Mouse (Mus musculus) 416B (cell line): Measurements from ENCODE around the gene Mmp24.

Experiments
- DNase-seq: peaks from one replicate; pipeline ENCODE4 v3.0.0; 2011; ENCODE audit warnings: low read depth

The Mmp24 gene

DNA sequence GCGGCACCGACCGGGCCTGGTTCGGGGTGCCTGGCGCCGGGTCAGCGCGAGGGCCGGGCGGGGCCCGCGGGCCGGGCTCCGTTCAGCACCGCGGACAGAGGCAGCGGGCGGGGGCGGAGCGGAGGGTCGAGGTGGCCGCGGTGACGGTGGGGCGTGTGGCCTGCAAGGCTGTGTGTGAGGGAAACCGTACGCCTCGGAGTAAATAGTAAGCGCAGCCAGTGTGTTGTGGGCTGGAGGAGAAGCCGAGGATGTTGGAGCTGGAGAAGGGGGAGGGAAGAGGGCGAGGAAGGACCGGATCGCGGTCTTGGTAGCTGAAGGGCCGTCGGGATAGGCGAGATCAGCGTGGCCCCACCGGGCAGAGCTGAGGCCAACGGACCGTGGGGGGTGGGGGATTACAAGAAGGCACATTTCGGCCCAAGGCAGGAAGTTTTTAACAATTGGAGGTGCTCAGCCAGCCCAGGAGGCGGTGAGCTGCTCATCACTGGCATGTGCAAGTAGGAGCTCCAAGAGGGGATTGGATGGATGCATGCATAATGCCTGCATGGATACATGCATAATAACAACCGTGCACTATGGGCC, 632 bp downstream of the Mmp24 start:
- no peak for DNase-seq

DNA sequence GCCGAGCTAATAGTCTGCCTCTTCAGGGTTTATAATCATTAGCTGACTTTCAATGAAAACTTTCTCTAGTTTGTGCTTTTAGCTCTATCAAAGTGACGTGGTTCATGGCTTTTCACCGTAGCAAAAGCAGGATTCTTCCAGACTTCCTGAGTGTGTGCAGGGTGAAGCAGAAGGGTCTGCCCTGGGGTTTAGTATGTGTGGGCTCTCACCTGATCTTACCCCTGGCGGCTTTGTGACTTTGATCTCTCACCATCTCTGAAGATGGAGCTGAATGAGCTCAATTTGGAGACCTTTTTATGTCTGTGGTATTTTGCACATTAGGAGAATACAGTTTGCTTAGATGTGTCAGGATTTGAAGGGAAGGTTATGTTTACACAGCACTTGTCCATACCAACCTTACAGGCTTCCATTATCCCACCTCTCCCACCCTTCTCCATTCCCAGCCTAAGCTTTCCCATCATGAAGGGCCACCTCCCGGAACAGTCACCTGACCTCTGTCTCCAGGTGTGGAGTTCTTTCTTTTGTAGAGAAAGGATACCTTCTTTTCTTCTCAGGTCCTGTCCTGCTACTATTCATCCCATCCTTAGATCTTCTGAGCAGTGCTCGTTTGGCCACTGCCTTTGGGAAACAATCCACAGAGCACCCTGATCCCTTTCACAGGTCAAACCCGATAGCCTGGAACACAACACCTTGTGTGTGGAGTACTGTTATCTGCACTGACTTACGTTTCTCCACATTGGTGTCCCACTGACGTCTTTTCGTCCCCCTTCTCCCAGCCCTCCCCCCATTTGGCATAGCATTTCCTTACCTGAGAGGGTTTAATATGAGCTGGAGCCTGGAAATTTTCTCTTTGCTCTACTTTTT, 1.9 kb downstream of the Mmp24 start:
- DNase-seq = no peak

DNA sequence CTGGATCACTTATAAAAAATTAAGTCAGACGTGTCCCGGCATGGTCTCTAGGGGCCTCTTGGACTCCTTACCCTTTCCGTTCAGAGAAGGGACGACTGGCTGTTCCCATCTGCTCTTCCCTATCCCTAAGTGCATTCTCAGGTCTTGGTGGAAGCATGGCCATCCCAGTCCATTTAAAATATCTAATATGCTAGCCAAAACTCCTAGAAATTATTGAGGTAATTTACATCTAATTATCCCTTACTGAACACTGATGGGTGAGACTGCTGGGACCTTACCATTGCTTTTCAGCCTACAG, 2.5 kb downstream of the Mmp24 start:
- DNase-seq = no peak

DNA sequence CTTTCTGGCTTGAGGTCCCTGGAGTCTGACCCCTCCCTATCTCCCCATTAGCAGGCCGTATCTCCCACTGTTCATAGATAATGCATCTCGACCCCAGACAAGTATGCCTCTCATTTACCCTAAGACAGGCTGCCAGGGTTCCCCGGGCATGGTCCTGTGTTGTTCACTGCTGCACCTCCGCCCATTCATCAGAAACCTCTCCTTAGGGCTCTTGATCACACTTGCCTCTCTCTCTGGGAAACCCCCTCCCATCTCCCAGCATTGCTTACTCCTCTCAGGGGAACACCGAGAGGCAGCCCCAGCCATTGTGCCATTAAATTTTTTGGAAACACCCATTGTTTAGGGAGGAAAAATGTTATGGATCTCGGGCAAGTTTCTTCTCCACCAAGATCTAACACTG, 2.9 kb downstream of the Mmp24 start:
- DNase-seq = no peak

DNA sequence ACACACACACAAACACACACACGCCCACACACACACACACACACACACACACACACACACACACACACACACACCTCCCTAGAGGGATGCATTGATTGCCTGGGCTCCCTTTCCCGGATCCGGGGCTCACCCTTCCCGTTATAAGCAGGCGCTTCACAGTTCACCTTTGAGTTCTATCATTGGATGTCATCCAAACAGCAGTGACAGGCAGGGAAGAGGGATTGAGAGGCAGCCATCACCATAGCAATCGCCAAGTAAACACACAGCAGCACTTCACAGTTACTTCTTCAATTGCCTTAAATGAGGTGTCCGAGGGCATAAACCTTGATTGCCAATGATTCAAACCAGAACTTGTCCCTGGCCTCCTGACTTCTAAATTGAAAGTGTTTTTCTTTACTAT, 3.9 kb downstream of the Mmp24 start:
- DNase-seq = no peak

DNA sequence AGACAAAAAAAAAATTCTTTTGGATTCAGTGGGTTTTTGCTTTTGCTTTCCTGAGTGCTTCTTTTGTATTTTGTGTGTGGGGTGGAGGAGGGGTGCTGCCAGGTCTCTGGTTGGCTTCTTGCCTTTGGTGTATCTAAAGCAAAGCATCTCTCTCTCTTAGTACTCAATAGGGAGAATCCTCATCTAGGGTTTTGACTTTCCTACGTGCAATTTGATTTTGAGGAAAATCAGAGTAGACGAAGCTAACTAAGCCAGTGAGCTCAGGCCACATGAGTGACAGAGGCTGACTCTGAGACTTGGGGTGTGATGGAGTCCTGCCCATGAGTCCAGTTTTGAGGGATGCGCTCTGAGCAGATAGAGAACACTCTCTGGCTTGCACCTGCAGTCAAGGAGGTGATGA, 4.4 kb downstream of the Mmp24 start:
- no peak for DNase-seq

DNA sequence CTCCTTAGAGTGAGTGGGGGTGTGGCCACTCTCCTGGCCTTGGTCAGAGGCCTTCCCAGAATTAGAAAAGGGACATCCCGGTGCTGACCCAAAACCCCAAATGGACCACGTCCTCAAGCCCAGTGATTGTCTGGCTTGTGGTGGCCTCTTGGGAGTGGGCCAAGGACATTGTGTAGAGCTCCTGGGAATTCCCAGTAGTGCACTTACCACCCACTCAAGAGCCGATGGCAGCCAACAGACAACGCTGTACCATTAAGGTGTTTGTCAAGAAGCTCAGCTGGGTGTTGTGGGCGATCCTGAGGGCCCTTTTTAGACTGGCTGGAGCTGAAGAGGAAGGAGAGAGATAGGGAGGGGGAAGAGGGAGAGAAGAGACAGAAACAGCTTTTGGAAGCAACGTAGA, 9.4 kb downstream of the Mmp24 start:
- DNase-seq = no peak

DNA sequence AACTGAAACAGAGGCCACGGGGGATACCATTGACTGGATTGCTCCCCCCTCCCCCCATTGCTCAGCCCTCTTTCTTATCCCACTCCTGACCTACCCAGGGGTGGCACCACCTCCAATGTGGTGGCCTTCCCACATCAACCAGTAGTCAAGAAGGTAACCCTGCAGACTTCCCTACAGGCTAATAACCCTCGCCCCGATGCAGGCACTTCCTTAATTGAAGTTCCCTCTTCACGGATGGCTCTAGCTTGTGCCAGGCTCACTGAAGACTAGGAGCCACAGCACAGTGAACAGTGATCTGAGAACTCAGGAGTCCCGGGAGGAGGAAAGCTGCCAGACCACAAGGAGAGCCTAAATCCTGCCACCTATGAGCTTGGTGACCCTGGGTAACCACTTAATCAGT, 11.8 kb downstream of the Mmp24 start:
- no peak for DNase-seq

DNA sequence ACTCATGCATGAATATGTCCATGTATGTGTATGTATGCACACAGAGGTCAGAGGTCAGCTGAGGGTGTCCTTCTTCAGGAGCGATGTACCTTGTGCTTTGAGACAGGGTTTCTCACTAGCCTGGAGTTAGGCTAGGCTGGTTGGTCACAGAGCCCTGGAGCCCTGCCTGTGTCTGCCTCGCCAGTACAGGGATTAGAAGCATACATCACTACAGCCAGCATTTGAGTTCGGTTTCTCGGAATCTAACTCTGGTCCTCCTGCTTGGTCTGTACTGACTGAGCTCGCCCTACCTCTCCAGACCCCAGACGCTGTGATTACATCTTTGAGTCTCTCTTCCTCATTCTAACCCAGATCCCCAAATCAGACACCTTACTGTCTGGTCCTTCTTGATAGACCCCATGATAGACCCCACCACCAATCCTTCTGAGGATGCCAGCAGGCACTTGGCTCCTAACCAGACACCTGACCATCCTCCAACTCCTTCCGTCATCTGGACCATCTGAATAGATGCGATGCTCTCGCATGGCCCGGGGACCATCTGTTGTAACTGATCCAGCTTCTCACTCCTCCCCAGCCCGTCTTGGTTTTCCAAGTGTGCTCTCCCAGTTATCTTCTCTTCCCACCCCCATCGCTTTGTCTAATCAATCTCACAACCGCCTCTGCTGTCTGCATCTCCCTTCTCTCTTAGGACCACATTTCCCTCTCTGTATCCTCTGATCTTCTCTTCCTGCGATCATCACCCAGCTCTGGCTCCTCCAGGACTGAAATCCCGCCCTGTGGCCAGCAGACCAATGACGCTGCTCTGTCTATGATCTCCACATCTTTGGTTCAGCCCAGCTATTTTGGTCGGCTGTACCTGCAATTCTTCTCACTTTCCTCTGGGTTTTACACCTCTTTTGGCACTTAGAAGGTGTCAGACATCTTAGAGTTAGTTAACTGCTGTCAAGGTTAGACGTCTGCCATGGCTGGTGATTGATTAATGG, 13.1 kb downstream of the Mmp24 start:
- DNase-seq = no peak

DNA sequence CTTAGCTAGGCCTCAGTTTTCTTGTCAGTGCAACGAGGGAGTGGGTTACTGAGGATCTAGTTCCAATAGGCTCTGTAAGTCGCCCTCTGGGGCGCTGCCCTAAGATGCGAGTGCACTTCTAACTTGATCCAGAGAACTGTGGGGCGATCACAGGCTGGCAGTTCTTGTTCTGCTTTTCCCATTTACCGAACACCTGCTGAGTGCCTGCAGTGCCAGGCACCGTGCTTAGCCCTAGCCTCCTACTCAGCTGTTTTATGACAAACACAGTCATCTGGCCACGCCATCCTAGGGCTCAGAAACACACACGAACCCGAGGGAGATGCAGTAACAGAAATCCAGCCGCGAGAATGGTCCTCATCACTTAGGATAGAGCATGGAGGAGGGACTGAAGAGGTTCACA, 17.8 kb downstream of the Mmp24 start:
- DNase-seq = no peak

DNA sequence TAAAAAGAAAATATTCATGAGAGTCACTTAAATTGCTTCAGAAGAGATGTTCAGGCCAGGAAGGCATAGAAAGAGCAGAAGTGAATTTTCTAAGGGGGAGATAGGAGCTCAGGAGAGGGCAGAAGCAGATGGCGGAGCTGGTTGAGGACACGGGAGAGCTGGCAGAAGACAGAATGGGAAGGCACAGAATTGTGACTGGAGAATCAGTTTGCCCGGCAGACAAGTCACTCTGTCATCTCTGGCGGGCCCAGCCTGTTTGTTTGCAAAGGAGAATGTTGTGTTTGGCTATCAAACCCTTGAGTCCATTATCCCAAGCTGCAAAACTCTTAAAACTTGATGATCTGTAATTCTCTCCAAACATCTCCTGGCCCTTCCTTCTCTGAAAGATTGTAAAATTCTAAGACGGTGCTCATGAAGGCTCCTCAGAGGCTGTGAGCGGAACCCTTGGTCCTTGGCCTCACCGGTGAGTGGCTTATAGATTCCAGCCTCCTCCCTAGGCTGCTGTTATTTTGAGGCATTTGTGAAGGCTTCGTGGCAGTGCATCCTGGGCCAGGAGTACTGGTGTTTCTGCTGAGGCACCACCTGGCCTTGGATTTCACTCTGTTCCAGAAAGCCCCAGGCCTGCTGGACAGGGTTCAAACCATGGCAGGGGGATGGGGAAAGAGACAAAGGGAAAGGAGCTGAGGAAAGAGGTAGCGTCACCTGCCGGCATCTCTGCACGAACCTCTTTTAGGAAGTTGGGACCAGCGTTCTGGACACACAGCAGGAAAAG, 19.7 kb downstream of the Mmp24 start:
- DNase-seq = no peak

DNA sequence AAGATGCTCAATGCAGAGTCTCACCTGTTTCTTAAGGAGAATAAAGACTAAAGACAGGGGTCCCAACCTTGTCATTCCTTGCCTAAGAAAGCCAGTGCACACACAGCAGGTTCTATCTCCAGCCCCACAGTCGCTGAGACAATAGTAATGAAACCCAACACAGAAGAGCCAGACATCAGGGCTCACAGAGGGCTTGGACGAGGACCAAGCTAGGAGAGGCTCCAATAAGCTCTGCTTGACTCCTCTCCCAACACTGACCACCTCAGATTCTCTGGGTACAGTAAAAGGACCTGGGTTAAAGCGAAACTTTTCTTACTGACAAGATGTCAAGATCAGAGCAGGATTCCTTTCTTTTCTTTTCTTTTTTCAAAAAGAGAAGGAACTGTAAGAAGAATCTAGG, 23.5 kb downstream of the Mmp24 start:
- no peak for DNase-seq

DNA sequence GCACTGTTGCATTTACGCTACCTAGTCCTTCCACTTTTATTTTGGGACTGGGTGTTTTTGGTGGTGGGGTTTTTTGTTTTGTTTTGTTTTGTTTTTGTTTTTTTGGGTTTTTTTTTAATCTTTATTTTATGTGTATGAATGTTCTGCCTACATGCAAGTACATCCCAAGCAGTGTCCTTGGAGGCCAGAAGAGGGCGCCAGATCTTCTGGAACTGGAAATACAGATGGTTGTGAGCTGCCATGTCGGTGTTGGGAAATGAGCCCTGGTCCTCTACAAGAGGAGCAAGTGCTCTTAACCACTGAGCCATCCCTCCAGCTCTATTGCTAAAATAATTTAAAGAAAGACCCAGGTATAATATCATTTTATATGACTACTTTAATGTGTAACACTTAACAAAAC, 27.6 kb downstream of the Mmp24 start:
- peak; percentile 74 for DNase-seq

DNA sequence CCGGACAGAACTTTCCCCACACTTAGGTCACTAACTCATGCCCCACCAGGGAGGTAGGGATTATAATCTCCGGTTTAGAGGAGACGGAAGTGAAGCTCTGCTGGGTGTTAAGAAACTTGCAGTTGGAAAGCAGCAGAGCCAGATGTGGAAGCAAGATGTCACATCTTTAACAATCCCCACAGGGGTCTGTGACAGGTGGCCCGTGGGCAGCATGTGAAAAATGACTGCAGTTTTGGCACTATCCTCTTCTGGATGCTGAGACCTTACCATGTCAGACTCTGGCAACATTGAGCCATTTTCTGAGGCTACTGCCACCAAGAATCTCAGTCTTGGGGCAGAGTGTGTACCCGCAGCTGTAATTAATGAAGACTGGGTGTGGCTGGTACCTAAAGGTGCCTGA, 28.9 kb downstream of the Mmp24 start:
- no peak for DNase-seq

DNA sequence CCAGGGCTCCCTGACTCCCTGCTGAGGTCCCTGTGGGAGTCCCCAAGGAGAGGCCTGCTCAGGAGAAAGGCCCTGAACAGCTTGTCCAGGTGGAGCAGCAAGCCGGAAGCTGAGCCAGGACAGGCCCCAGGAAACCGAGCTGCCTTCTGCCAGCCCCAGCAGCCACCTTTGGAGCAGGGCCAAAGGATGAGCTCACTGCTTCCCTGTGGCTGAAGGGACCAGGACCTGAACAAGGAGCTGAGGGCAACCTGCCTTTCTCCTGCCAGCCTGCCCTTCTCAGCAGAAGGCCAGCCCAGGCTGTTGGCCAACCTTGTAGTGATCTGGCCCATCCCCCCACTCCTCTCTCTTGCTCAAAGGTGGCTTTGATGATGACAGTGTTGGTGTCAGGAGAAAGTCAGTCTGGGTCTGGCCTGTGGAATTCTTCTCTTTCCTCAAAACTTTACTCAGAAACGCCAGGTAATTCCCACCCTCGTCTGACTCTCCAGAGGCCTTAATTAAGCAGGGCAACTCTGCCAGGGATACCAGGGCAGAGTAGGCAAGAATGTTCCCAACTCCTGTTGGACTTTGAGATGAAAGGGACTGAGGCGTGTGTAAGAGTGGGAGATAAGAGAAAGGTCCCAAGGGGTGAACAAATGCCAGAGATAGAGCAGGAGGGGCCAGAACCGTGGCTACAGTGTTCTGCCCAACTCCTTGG, 30.2 kb downstream of the Mmp24 start:
- peak; percentile 35 for DNase-seq

DNA sequence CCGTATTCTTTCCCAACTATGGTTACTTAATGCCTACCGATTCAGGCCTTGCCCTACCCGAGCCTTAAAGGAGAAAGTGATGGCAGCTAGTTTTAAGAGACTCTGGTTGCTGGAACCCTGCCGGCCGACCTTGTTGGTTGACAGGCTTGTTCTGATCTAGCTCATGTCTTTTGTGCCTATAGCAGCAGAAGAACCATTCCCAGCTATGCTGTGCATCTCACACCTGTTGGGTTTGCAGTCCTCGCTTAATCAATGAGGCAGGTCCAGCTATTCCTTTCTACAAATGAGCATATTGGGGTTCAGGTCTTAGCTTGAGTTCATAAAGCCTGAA, 30.7 kb downstream of the Mmp24 start:
- DNase-seq = no peak

DNA sequence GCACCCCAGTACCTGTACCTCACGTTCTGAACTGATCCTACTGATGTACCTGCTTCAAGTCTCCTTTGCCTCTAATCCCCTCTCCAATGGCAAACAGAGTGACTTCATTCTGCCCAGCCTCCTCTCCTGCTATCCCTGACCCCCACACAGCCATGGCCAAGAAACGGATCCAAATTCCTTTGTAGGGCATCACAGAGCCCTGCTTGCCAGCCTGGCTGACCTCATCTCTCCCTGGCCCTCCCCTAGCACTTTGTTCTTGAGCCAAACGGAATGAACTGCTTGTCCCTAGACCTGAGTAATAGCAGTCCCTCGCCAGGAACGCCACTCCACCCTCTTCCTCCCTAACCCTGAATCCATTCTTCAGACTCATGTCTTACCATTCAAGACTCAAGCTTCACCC, 31.4 kb downstream of the Mmp24 start:
- DNase-seq = no peak

DNA sequence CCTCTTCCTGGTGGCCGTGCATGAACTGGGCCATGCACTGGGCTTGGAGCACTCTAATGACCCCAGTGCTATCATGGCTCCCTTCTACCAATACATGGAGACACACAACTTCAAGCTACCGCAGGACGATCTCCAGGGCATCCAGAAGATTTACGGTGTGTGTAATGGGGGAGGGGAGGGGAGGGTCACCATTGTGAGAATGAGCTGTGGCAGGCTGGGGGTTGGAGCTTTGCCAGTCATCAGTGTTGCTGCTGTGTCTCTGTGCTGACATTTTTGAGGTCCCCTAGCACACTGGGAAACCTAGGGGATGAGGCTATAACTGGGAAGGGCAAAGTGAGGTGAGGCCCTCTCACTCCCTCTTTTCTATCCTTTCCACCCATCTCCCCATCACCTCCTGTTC, 32.3 kb downstream of the Mmp24 start:
- no peak for DNase-seq

DNA sequence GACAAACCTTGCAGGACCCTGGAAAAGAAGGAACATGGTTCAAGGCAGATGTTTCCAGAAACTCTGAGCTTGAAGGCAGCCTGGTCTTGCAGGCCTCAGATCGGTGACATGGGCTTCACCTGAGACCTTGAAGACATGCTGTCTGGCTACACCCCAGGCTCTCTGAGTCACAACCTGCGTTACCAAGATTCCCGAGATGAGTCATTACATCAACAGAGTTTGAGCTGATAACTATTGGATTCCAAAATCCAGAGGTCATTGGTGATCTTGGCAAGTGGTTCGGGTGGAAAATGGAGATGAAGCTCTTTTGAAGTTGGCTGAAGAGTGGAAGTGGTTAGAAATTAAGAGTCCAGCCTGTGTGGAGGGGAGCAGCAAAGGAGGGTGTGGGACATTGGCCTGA, 34.5 kb downstream of the Mmp24 start:
- DNase-seq = peak; percentile 34

DNA sequence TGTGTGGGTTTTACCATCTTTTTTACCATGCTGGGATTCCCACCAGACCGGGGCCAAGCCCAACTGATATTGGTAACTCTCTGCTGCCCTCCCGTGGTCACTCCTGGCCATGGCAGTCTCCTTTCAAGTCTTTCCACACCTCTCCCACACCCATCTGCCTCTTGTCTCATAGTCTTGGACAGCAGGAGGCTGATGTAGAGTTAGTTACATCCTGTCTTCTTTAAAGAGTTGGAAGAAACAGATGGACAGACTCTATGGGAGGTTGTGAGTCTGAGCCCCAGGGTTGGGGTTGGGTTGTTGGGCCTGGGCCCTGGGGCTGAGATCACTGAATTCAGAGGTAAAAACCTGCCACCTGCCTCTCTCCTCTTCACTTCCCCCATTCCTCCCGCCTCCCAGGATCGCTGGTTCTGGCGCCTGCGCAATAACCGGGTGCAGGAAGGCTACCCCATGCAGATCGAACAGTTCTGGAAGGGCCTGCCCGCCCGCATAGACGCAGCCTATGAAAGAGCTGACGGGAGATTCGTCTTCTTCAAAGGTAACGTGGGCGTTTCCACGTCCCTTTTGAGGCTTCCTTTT, 36.8 kb downstream of the Mmp24 start:
- peak; percentile 77 for DNase-seq

DNA sequence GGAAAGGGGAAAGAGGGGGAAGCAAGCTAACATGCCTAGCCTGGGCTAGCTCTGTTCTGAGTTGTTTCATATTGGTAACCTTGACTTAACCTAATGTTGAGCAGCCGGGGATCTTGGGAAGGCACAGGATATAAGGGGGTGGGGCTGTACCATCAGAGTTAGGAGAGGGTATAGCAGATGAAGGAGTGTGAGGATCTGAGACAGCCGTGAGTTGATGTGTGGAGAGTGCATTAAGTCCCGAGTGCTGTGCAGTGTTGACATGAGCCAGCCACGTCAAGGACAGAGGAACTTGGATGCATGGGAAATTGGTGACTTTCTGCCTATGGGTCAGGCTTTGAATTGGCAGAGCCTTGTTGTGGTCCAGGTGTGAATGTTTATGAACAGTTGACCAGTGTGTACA, 37.5 kb downstream of the Mmp24 start:
- no peak for DNase-seq
